Mouse (Mus musculus) forebrain, embryonic 10.5 days (tissue): Measurements from ENCODE around the gene Adgrb3. TPM values are rescaled to one million over a fixed set of nuclear protein-coding genes. Genes with fewer than 3 reads are reported as not detected.
"Not testable (repeated sequence)": the region's sequence is repeated elsewhere in the genome, so short reads cannot be mapped to it uniquely, and the experiment has no call there.

Source experiments
- DNase-seq: peaks from one replicate; pipeline ENCODE4 v3.0.0-alpha.2; 2017; ENCODE audit warnings: low spot score; ENCODE audit errors: extremely low spot score
- H3K27ac ChIP-seq: fragments of 300-500 bp; sonication (generic); 2 replicates; pipeline ENCODE4 v1.5.1; 2016; ENCODE audit warnings: mild to moderate bottlenecking
- H3K27me3 ChIP-seq: fragments of 300-500 bp; sonication (generic); 2 replicates; pipeline ENCODE4 v1.6.1; 2016; ENCODE audit warnings: mild to moderate bottlenecking; ENCODE audit not compliant: poor library complexity, severe bottlenecking
- H3K36me3 ChIP-seq: fragments of 300-500 bp; sonication (generic); replicated peaks from 2 replicates; pipeline ENCODE4 v1.6.1; 2016; ENCODE audit warnings: mild to moderate bottlenecking, moderate library complexity
- H3K4me1 ChIP-seq: fragments of 300-500 bp; sonication (generic); 2 replicates; pipeline ENCODE4 v1.6.1; 2016
- H3K4me3 ChIP-seq: fragments of 300-500 bp; sonication (generic); 2 replicates; pipeline ENCODE4 v1.5.1; 2016; ENCODE audit warnings: mild to moderate bottlenecking, moderate library complexity
- H3K9me3 ChIP-seq: fragments of 300-500 bp; sonication (generic); 2 replicates; pipeline ENCODE4 v1.6.1; 2016; ENCODE audit warnings: mild to moderate bottlenecking, moderate library complexity
- WGBS: fragments of 180-500 bp; shearing (Covaris S2); methylation state at CpG from one replicate; pipeline ENCODE4 v1.1.7; 2016; 5-methylcytosine and 5-hydroxymethylcytosine counted together
- polyA plus RNA-seq: library from polyadenylated mRNA; unstranded; fragments of >200 nt; fragmentation: Nextera tagmentation; extraction: Ambion mirVana; gene quantifications from 2 replicates; pipeline ENCODE4 v1.2.1, GENCODE M21; 2016

The Adgrb3 gene
- polyA plus RNA-seq, 1 experiment from 2014 or later, result 3.4 TPM

GRCm38 (mm10) chr1:25474469-25474868 is 355.0 kb downstream of the Adgrb3 start:
- 92% methylated on average over 11 of the region's 11 CpGs for WGBS
- Histone ChIP-seq H3K9me3 (no peaks in the 10 kb centered on the region), H3K36me3 (no peaks in the 10 kb centered on the region), H3K4me1 (no peaks in the 10 kb centered on the region), H3K27me3 (no peaks in the 10 kb centered on the region), H3K4me3 (no peak overlapping the region), H3K27ac (no peak overlapping the region)
- DNase-seq, result no peak

- not testable (repeated sequence) for H3K4me1 ChIP-seq, H3K9me3 ChIP-seq, DNase-seq, H3K36me3 ChIP-seq, H3K4me3 ChIP-seq, H3K27ac ChIP-seq, H3K27me3 ChIP-seq
- 41% methylated on average over 2 of the region's 2 CpGs for WGBS
Observed at GRCm38 (mm10) chr1:25471612-25472011, 357.9 kb downstream of the Adgrb3 start.

GRCm38 (mm10) chr1:25462612-25463011 is 366.9 kb downstream of the Adgrb3 start:
- WGBS, result 30% methylated on average over 1 of the region's 1 CpGs
- no peaks in the 10 kb centered on the region for H3K9me3 ChIP-seq

GRCm38 (mm10) chr1:25435506-25435905 is 394.0 kb downstream of the Adgrb3 start:
- Histone ChIP-seq H3K4me3 (no peak overlapping the region), H3K27me3 (no peaks in the 10 kb centered on the region), H3K27ac (no peak overlapping the region), H3K36me3 (no peaks in the 10 kb centered on the region), H3K9me3 (no peaks in the 10 kb centered on the region), H3K4me1 (no peaks in the 10 kb centered on the region)
- WGBS, result 65% methylated on average over 2 of the region's 2 CpGs
- DNase-seq, result no peak

More at GRCm38 (mm10) chr1:25462612-25463011, 366.9 kb downstream of the Adgrb3 start:
- H3K27ac ChIP-seq, result no peak overlapping the region
- no peaks in the 10 kb centered on the region for H3K27me3 ChIP-seq
- H3K36me3 ChIP-seq, result no peaks in the 10 kb centered on the region
- no peak for DNase-seq
- no peak overlapping the region for H3K4me3 ChIP-seq
- peaks cover 16% of the 10 kb centered on the region for H3K4me1 ChIP-seq

GRCm38 (mm10) chr1:25430219-25430862 is 399.2 kb downstream of the Adgrb3 start:
- no peak for DNase-seq
- WGBS, result 85% methylated on average over 16 of the region's 16 CpGs
- no peaks in the 10 kb centered on the region for H3K4me1 ChIP-seq
- H3K27ac ChIP-seq, result no peak overlapping the region
- no peaks in the 10 kb centered on the region for H3K9me3 ChIP-seq
- H3K27me3 ChIP-seq, result no peaks in the 10 kb centered on the region
- no peaks in the 10 kb centered on the region for H3K36me3 ChIP-seq
- no peak overlapping the region for H3K4me3 ChIP-seq

- Histone ChIP-seq H3K27me3 (no peaks in the 10 kb centered on the region), H3K9me3 (no peaks in the 10 kb centered on the region)
Observed at GRCm38 (mm10) chr1:25420701-25421100, 408.8 kb downstream of the Adgrb3 start.

GRCm38 (mm10) chr1:25419378-25419777 is 410.1 kb downstream of the Adgrb3 start:
- no peak for DNase-seq
- Histone ChIP-seq H3K27me3 (no peaks in the 10 kb centered on the region), H3K9me3 (no peaks in the 10 kb centered on the region), H3K27ac (no peak overlapping the region), H3K4me3 (no peak overlapping the region), H3K4me1 (no peaks in the 10 kb centered on the region), H3K36me3 (no peaks in the 10 kb centered on the region)

More at GRCm38 (mm10) chr1:25420701-25421100, 408.8 kb downstream of the Adgrb3 start:
- Histone ChIP-seq H3K4me1 (no peaks in the 10 kb centered on the region), H3K36me3 (no peaks in the 10 kb centered on the region), H3K4me3 (no peak overlapping the region), H3K27ac (no peak overlapping the region)
- no peak for DNase-seq
- WGBS, result 93% methylated on average over 2 of the region's 2 CpGs

- 85% methylated on average over 2 of the region's 2 CpGs for WGBS
- H3K27ac ChIP-seq, result no peak overlapping the region
Observed at GRCm38 (mm10) chr1:25415084-25415483, 414.4 kb downstream of the Adgrb3 start.

GRCm38 (mm10) chr1:25364186-25364585 is 465.3 kb downstream of the Adgrb3 start:
- 93% methylated on average over 2 of the region's 2 CpGs for WGBS
- Histone ChIP-seq H3K9me3 (no peaks in the 10 kb centered on the region), H3K4me3 (no peak overlapping the region), H3K4me1 (no peaks in the 10 kb centered on the region), H3K36me3 (no peaks in the 10 kb centered on the region), H3K27ac (no peak overlapping the region), H3K27me3 (no peaks in the 10 kb centered on the region)
- DNase-seq, result no peak

More at GRCm38 (mm10) chr1:25415084-25415483, 414.4 kb downstream of the Adgrb3 start:
- Histone ChIP-seq H3K4me3 (no peak overlapping the region), H3K4me1 (no peaks in the 10 kb centered on the region), H3K27me3 (no peaks in the 10 kb centered on the region), H3K9me3 (peaks cover 4% of the 10 kb centered on the region; the same call in 1 of the 2 replicates), H3K36me3 (no peaks in the 10 kb centered on the region)
- DNase-seq, result no peak

GRCm38 (mm10) chr1:25358554-25358953 is 471.0 kb downstream of the Adgrb3 start:
- no peak overlapping the region for H3K4me3 ChIP-seq
- WGBS, result 93% methylated on average over 4 of the region's 4 CpGs
- no peak overlapping the region for H3K27ac ChIP-seq
- no peak for DNase-seq
- H3K4me1 ChIP-seq, result no peaks in the 10 kb centered on the region
- no peaks in the 10 kb centered on the region for H3K9me3 ChIP-seq
- no peaks in the 10 kb centered on the region for H3K27me3 ChIP-seq
- no peaks in the 10 kb centered on the region for H3K36me3 ChIP-seq

GRCm38 (mm10) chr1:25355486-25355885 is 474.0 kb downstream of the Adgrb3 start:
- WGBS, result 91% methylated on average over 5 of the region's 5 CpGs
- Histone ChIP-seq H3K9me3 (no peaks in the 10 kb centered on the region), H3K36me3 (no peaks in the 10 kb centered on the region), H3K27ac (no peak overlapping the region), H3K27me3 (no peaks in the 10 kb centered on the region), H3K4me1 (no peaks in the 10 kb centered on the region), H3K4me3 (no peak overlapping the region)
- no peak for DNase-seq

- Histone ChIP-seq H3K36me3 (no peaks in the 10 kb centered on the region), H3K27ac (no peak overlapping the region), H3K4me3 (no peak overlapping the region), H3K27me3 (no peaks in the 10 kb centered on the region), H3K4me1 (no peaks in the 10 kb centered on the region), H3K9me3 (no peaks in the 10 kb centered on the region; the same call in 1 of the 2 replicates)
- no peak for DNase-seq
Observed at GRCm38 (mm10) chr1:25344876-25345275, 484.6 kb downstream of the Adgrb3 start.

GRCm38 (mm10) chr1:25325406-25325805 is 504.1 kb downstream of the Adgrb3 start:
- DNase-seq, result no peak
- Histone ChIP-seq H3K27me3 (no peaks in the 10 kb centered on the region), H3K4me3 (no peak overlapping the region), H3K4me1 (no peaks in the 10 kb centered on the region), H3K9me3 (no peaks in the 10 kb centered on the region), H3K27ac (no peak overlapping the region), H3K36me3 (no peaks in the 10 kb centered on the region)
- WGBS, result 83% methylated on average over 2 of the region's 2 CpGs

- Histone ChIP-seq H3K4me3 (no peak overlapping the region), H3K36me3 (no peaks in the 10 kb centered on the region), H3K27ac (no peak overlapping the region), H3K27me3 (no peaks in the 10 kb centered on the region), H3K4me1 (no peaks in the 10 kb centered on the region), H3K9me3 (no peaks in the 10 kb centered on the region)
- no peak for DNase-seq
Observed at GRCm38 (mm10) chr1:25317142-25317541, 512.4 kb downstream of the Adgrb3 start.
